Mouse (Mus musculus): Measurements from ENCODE around the gene Ppp2r5d. TPM values are rescaled to one million over a fixed set of nuclear protein-coding genes. Genes with fewer than 3 reads are reported as not detected.

Gene Ppp2r5d
- polyA plus RNA-seq, 1 experiment from 2014 or later, result 71.7 TPM

Other genes with a start within 250 kb of the Ppp2r5d start
- 0.12 and 0.19 TPM in 2 replicates for gene Ttbk1, start 217.4 kb downstream of the Ppp2r5d start, polyA plus RNA-seq (2015; fragmentation: Nextera tagmentation; extraction: Ambion mirVana)
- 40.4 and 45.3 TPM in 2 replicates for gene Dnph1, start 208.4 kb downstream of the Ppp2r5d start, polyA plus RNA-seq (2015; fragmentation: Nextera tagmentation; extraction: Ambion mirVana)
- gene Cul9, start 158.7 kb downstream of the Ppp2r5d start, polyA plus RNA-seq (2015; fragmentation: Nextera tagmentation; extraction: Ambion mirVana), result 3.2 and 4.0 TPM in 2 replicates
- 7.0 and 8.9 TPM in 2 replicates for gene Srf, start 148.9 kb downstream of the Ppp2r5d start, polyA plus RNA-seq (2015; fragmentation: Nextera tagmentation; extraction: Ambion mirVana)
- 93.9 and 94.9 TPM in 2 replicates for gene Ptk7, start 75.6 kb downstream of the Ppp2r5d start, polyA plus RNA-seq (2015; fragmentation: Nextera tagmentation; extraction: Ambion mirVana)
- 41.4 and 46.7 TPM in 2 replicates for gene Klc4, start 59.1 kb downstream of the Ppp2r5d start, polyA plus RNA-seq (2015; fragmentation: Nextera tagmentation; extraction: Ambion mirVana)
- gene Mrpl2, start 58.9 kb downstream of the Ppp2r5d start, polyA plus RNA-seq (2015; fragmentation: Nextera tagmentation; extraction: Ambion mirVana), result 94.1 and 99.9 TPM in 2 replicates
- gene Cul7, start 54.8 kb downstream of the Ppp2r5d start, polyA plus RNA-seq (2015; fragmentation: Nextera tagmentation; extraction: Ambion mirVana), result 51.2 and 54.8 TPM in 2 replicates
- gene Rrp36, start 30.8 kb downstream of the Ppp2r5d start, polyA plus RNA-seq (2015; fragmentation: Nextera tagmentation; extraction: Ambion mirVana), result 49.7 and 52.4 TPM in 2 replicates
- gene Mea1, start 26.3 kb downstream of the Ppp2r5d start, polyA plus RNA-seq (2015; fragmentation: Nextera tagmentation; extraction: Ambion mirVana), result 148 and 160 TPM in 2 replicates
- gene Klhdc3, start 24.2 kb downstream of the Ppp2r5d start, polyA plus RNA-seq (2015; fragmentation: Nextera tagmentation; extraction: Ambion mirVana), result 110 and 113 TPM in 2 replicates
- gene Pex6, start 6.4 kb upstream of the Ppp2r5d start, polyA plus RNA-seq (2015; fragmentation: Nextera tagmentation; extraction: Ambion mirVana), result 14.7 and 15.0 TPM in 2 replicates
- 17.1 and 21.8 TPM in 2 replicates for gene Gnmt, start 24.1 kb upstream of the Ppp2r5d start, polyA plus RNA-seq (2015; fragmentation: Nextera tagmentation; extraction: Ambion mirVana)
- 70.7 and 74.0 TPM in 2 replicates for gene Cnpy3, start 47.1 kb upstream of the Ppp2r5d start, polyA plus RNA-seq (2015; fragmentation: Nextera tagmentation; extraction: Ambion mirVana)
- 0.17 TPM in 1 of 2 replicates, not detected in the other for gene Ptcra, start 58.6 kb upstream of the Ppp2r5d start, polyA plus RNA-seq (2015; fragmentation: Nextera tagmentation; extraction: Ambion mirVana)
- gene 2310039H08Rik, start 67.5 kb upstream of the Ppp2r5d start, polyA plus RNA-seq (2015; fragmentation: Nextera tagmentation; extraction: Ambion mirVana), result 76.2 and 83.8 TPM in 2 replicates
- gene Rpl7l1, start 77.6 kb upstream of the Ppp2r5d start, polyA plus RNA-seq (2015; fragmentation: Nextera tagmentation; extraction: Ambion mirVana), result 151 and 155 TPM in 2 replicates
- gene Bicral, start 153.4 kb upstream of the Ppp2r5d start, polyA plus RNA-seq (2015; fragmentation: Nextera tagmentation; extraction: Ambion mirVana), result 3.4 and 4.0 TPM in 2 replicates
- 25.8 and 34.8 TPM in 2 replicates for gene Tbcc, start 185.6 kb upstream of the Ppp2r5d start, polyA plus RNA-seq (2015; fragmentation: Nextera tagmentation; extraction: Ambion mirVana)
- gene Prph2, start 205.3 kb upstream of the Ppp2r5d start, polyA plus RNA-seq (2015; fragmentation: Nextera tagmentation; extraction: Ambion mirVana), result not detected in 2 replicates